Mouse (Mus musculus) embryonic facial prominence, embryonic 13.5 days (tissue): Measurements from ENCODE around the gene Fas. TPM values are rescaled to one million over a fixed set of nuclear protein-coding genes. Genes with fewer than 3 reads are reported as not detected.

Experiments
- polyA plus RNA-seq: library from polyadenylated mRNA; unstranded; fragments of >200 nt; fragmentation: Nextera tagmentation; extraction: Ambion mirVana; gene quantifications from 2 replicates; pipeline ENCODE4 v1.2.1, GENCODE M21; 2015

Gene Fas
- polyA plus RNA-seq, 1 experiment from 2014 or later, result 6.2 TPM

Other genes starting within 250 kb of the Fas start
- gene Lipn, start 223.3 kb upstream of the Fas start, polyA plus RNA-seq, result not detected in 2 replicates
- 3.4 and 3.8 TPM in 2 replicates for gene Lipm, start 189.7 kb upstream of the Fas start, polyA plus RNA-seq
- 2.8 and 3.9 TPM in 2 replicates for gene Ankrd22, start 124.6 kb upstream of the Fas start, polyA plus RNA-seq
- 13.2 and 13.7 TPM in 2 replicates for gene Stambpl1, start 98.4 kb upstream of the Fas start, polyA plus RNA-seq
- 66.9 and 72.9 TPM in 2 replicates for gene Acta2, start 35.1 kb upstream of the Fas start, polyA plus RNA-seq
- gene Ch25h, start 184.5 kb downstream of the Fas start, polyA plus RNA-seq, result 7.3 and 9.3 TPM in 2 replicates
- gene Lipa, start 236.8 kb downstream of the Fas start, polyA plus RNA-seq, result 34.1 and 40.5 TPM in 2 replicates